Mouse (Mus musculus): ENCODE data around the gene Rccd1.

Gene Rccd1

GRCm38 (mm10) chr7:80261372-80261990, 62.8 kb downstream of the Rccd1 start:
- intact Hi-C loops (cut with DNase I): no loop called here

DNA sequence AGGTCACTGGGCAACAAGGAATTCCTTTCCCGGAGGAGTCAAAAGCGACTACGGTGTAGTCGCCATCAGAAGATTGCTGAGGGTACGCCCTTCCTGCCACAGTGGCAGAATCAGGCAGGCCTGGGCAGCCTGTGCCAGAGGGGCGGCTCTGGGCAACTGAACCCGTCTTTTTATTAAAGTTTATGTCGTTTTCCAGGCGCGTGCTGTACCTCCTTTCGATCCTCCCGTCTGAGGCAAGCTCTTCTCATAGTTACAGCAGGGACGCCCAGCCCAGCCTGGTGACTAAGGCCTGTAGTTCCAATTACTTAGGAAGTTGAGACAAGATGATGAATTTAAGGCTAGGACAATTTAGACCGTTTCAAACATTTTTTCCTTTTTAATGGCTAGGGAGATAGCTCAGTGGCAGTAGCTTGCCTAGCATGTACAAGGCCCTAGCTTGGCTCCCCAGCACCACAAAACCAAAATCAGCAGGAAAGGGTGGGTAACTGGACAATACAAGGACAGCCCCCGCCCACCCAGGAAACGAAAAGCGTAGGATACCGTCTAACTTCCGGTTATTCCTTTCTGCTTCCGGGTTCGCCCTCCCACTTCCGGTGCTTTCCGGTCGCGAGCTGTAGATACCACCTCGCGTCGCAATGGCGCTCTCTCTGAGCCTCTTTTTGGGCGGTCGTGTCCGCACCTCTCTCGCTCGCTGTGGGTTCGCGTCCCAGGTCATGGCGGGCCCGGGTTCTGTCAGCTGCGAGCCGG, 63.5 kb downstream of the Rccd1 start, which contains the start of gene Ngrn:
TSS of gene Ngrn (plus strand) at position 591 of the 747 bp plus-strand sequence.
- intact Hi-C loops (cut with DNase I): no loop called here

DNA sequence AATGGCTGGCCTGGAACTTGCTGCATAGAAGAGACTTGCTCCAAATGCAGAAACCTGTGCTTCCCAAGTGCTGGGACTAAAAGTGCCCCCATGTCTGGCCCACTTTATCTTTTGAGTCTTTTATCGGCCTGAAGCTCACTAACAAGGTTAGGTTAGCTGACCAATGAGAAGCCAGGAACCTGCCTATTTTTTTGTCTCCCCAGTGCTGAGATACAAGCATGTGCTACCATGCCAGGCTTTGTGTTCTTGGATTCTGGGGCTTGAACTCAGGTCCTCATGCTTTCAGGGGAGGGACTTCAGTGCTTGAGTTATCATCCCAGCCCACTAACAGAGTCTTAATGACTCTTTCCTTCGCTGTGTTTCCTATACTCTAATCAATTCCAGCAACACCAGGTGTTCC, 66.5 kb downstream of the Rccd1 start:
- intact Hi-C loops (cut with DNase I): loop anchor here (5.0 kb wide), 1 partner anchor 115 kb away; no protein-coding TSS in a partner anchor

DNA sequence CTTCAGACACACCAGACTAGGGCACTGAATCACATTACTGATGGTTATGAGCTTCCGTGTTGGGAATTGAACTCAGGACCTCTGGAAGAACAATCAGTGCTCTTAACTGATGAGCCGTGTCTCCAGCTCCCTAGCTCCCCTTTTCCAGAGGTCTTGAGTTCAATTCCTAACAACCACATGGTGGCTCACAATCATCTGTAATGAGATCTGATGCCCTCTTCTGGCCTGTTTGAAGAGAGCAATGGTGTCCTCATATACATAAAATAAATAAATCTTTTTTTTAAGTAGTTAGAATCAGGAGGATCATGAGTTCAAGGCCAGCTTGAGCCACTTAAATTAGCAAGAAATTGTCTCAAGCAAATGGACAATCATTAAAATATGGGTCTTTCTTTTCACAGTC, 68.3 kb downstream of the Rccd1 start:
- intact Hi-C loops (cut with DNase I): loop anchor here (5.0 kb wide), 1 partner anchor 114 kb away; no protein-coding TSS in a partner anchor

- intact Hi-C loops (cut with DNase I): no loop called here
Measured at GRCm38 (mm10) chr7:80252886-80253285, 71.4 kb downstream of the Rccd1 start.

GRCm38 (mm10) chr7:80252437-80252836, 71.8 kb downstream of the Rccd1 start:
- intact Hi-C loops (cut with DNase I): no loop called here

DNA sequence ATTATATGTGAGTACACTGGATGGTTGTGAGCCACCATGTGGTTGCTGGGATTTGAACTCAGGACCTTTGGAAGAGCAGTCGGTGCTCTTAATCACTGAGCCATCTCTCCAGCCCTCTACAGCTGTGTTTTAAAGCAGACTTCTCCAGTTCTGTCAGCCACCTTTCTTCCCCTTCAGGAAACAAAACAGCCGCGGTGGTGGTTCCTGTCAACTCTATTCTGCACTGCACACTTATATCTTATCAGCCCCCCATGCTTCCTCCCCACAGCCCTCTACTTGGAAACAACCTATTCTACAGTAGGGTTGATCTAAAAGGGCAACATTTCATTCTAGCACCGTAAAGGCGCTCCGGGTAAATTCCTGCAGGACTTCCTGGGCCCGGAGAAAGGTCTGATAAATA, 77.4 kb downstream of the Rccd1 start:
- intact Hi-C loops (cut with DNase I): no loop called here

- intact Hi-C loops (cut with DNase I): no loop called here
Measured at GRCm38 (mm10) chr7:80246148-80246721, 78.0 kb downstream of the Rccd1 start, which contains the start of gene Ttll13. Gene Ttll13, plus strand, starts transcription at chr7:80246376.

DNA sequence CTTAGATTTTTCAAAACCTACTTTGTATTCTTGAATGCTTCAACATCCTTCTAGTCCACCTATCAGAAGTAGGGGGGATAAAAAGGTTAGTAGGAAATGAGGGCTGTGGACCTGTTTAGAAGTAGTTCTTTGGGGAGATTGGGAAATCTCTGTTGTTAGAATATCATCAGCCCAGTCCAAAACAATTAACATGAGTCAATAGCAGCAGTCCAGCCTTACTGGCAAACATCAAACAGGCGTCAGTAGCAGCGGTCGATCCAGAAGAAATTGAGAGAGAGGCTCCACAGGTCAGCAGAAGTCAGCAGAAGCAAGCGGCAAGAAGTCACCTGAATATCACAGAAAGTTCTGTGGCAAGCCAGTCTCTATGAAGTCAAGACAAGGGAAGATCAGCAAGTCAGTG, 79.4 kb downstream of the Rccd1 start:
- intact Hi-C loops (cut with DNase I): no loop called here

All from adrenal gland (tissue).